33 mouse cellular contexts compared by ENCODE assay signal in the genomic region with DNA sequence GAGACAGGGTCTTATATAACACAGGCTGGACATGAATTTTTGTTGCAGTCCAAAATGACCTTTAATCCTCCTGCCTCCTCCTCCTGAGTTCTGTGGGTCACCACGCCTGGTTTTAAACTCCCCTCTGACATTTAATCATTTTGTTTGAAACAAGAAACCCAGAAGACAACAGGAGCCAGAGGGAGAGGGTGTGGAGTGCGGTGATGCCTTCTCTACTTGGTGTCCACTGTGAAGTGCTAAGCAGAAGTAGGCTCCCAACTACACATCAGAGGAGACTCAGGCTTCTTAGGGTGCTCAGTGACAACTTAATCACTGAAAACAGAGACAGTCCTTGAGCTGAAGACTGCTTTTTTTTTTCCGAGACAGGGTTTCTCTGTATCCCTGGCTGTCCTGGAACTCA. TPM values are rescaled to one million over a fixed set of nuclear protein-coding genes. Genes with fewer than 3 reads are reported as not detected.
"Had no signal": no experiment of that assay in that cellular context is flagged by ENCODE, and none has a peak within 500 bp of the region (broad histone marks: within the 10 kb centered on the region; RNA-seq: fewer than 3 reads in every experiment).

No protein-coding gene starts in this region.

- H3K4me2 ChIP-seq: heart, embryonic 11.5 days; heart, embryonic 12.5 days; heart, embryonic 13.5 days; heart, embryonic 15.5 days; hindbrain, embryonic 12.5 days; hindbrain, embryonic 13.5 days; hindbrain, embryonic 14.5 days; hindbrain, embryonic 15.5 days; intestine, embryonic 15.5 days had no signal

- H3K27ac ChIP-seq: heart, adult 2 months; heart, embryonic 10.5 days; heart, embryonic 13.5 days; heart, embryonic 15.5 days; hindbrain, embryonic 10.5 days; hindbrain, embryonic 12.5 days; hindbrain, embryonic 13.5 days; hindbrain, embryonic 14.5 days; hindbrain, embryonic 15.5 days; hindbrain, postnatal 0 days; intestine, embryonic 15.5 days; layer of hippocampus, adult 2 months; left cerebral cortex, adult 2 months had no signal

- H3K4me3 ChIP-seq: heart, adult 2 months; heart, embryonic 10.5 days; heart, embryonic 12.5 days; heart, embryonic 13.5 days; heart, embryonic 15.5 days; hindbrain, embryonic 10.5 days; hindbrain, embryonic 12.5 days; hindbrain, embryonic 13.5 days; hindbrain, embryonic 15.5 days; intestine, embryonic 15.5 days; layer of hippocampus, adult 2 months; left cerebral cortex, adult 2 months had no signal

- DNase-seq: heart, adult 2 months; heart, postnatal 10 days; heart, postnatal 14 days; heart, postnatal 36 days; heart, postnatal 4 days; kidney, adult 11 months; kidney, adult 18-20 months; kidney, adult 2 months; kidney, adult 8-10 months; kidney, postnatal 10 days; kidney, postnatal 14 days; kidney, postnatal 36 days; layer of hippocampus, adult 9-11 months; layer of hippocampus, postnatal 36 days had no signal

- ATAC-seq: hindbrain, embryonic 16.5 days; hindbrain, postnatal 0 days; inflammation-experienced regulatory T-cells, adult 6 months; intestine, embryonic 15.5 days; intestine, embryonic 16.5 days; intestine, postnatal 0 days had no signal

- H3K9me3 ChIP-seq: heart, embryonic 10.5 days; heart, embryonic 12.5 days; heart, embryonic 13.5 days; heart, embryonic 15.5 days; hindbrain, embryonic 10.5 days; hindbrain, embryonic 12.5 days; hindbrain, embryonic 13.5 days; hindbrain, embryonic 15.5 days; intestine, embryonic 15.5 days had no signal

- H3K9ac ChIP-seq: heart, embryonic 12.5 days; heart, embryonic 13.5 days; heart, embryonic 15.5 days; hindbrain, embryonic 12.5 days; hindbrain, embryonic 13.5 days; hindbrain, embryonic 14.5 days; hindbrain, embryonic 15.5 days; intestine, embryonic 15.5 days had no signal

- H3K4me1 ChIP-seq: heart, embryonic 10.5 days; heart, embryonic 12.5 days; heart, embryonic 13.5 days; heart, embryonic 15.5 days; hindbrain, embryonic 10.5 days; hindbrain, embryonic 12.5 days; hindbrain, embryonic 13.5 days; hindbrain, embryonic 15.5 days; intestine, embryonic 15.5 days had no signal

- H3K27me3 ChIP-seq: heart, embryonic 12.5 days; heart, embryonic 13.5 days; heart, embryonic 15.5 days; hindbrain, embryonic 12.5 days; hindbrain, embryonic 13.5 days; hindbrain, embryonic 15.5 days; intestine, embryonic 15.5 days had no signal

RNA-seq across cellular contexts. Expression of a gene that starts 34.3 kb away (rescaled TPM):
- polyA plus RNA-seq: heart, adult 2 months; heart, embryonic 13.5 days; kidney, adult 2 months; large intestine, adult 2 months had no signal
